Mouse (Mus musculus): ENCODE results near the gene Akt1s1. TPM values are rescaled to one million over a fixed set of nuclear protein-coding genes. Genes with fewer than 3 reads are reported as not detected.

Akt1s1 gene
- polyA plus RNA-seq, 1 experiment from 2014 or later, result 105 TPM

DNA sequence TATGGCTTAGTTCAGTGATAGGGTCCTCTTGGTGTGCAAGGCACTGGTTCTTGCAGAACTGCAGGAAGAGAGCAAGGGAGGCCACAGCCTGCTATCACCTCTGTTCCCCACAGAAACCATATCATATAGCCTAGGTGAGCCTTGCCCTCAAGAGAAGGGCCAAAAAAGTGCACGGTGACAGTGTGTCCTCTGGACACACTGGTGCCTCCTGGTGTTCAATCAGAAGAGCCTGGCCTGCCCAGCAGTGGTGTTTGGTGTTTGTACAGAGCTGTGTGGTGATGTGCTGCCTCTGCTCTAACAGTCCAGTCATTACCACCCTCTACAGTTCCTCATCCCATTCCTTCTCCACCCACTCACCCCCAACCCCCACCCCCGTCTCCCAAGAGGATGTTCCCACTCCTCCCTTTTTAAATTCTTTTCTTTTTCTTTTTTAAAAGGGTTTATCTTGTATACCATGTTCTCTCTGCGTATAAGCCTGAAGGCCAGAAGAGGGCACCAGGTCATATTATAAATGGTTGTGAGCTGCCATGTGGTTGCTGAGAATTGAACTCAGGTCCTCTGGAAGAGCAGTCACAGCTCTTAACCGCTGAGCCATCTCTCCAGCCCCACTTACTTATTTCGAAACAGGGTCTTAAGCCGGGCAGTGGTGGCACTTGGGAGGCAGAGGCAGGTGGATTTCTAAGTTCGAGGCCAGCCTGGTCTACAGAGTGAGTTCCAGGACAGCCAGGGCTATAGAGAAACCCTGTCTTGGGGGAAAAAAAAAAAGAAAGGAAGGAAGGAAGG is 26.9 kb upstream of the Akt1s1 start:
- Histone ChIP-seq H3K27ac (ENCODE audit: low read length) (no peak overlapping the region), H3K9me3 (ENCODE audit: control insufficient read depth, low read length) (no peaks in the 10 kb centered on the region), H3K9ac (ENCODE audit: low read depth, low read length) (no peak overlapping the region), H3K4me2 (ENCODE audit: low read depth, low read length) (no peak overlapping the region), H3K36me3 (ENCODE audit: control insufficient read depth, insufficient read depth, low read length) (no peaks in the 10 kb centered on the region), H3K4me3 (ENCODE audit: low read length) (no peak overlapping the region), H3K27me3 (replicated peaks; ENCODE audit: control insufficient read depth, insufficient read depth, low read length) (no peaks in the 10 kb centered on the region), H3K4me1 (ENCODE audit: control insufficient read depth, insufficient read depth, low read length) (peaks cover 42% of the 10 kb centered on the region)
- ATAC-seq, result no peak
- WGBS, result 80% methylated on average over 7 of the region's 7 CpGs

DNA sequence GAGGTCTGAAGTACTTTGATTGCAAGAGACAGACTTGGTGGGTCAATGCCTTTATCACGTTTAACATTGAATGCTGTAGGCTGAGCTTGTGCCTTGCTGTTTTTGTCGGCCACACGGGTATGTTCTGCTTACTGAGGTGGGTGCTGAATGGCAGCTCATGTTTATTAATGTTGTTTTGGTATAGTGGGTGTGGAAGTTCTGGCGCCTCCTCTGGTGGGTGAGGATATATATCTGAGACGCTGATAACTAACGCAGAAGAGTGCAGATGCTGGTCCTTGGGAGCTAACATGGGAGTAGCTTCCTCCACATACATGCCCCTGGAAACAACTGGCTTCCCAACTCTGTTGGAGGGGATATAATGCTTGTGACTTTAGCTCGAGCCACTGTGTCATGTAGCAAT is 25.4 kb upstream of the Akt1s1 start:
- Histone ChIP-seq H3K9ac (ENCODE audit: low read depth, low read length) (no peak overlapping the region), H3K36me3 (ENCODE audit: control insufficient read depth, insufficient read depth, low read length) (no peaks in the 10 kb centered on the region), H3K4me2 (ENCODE audit: low read depth, low read length) (no peak overlapping the region), H3K27me3 (replicated peaks; ENCODE audit: control insufficient read depth, insufficient read depth, low read length) (no peaks in the 10 kb centered on the region), H3K4me1 (ENCODE audit: control insufficient read depth, insufficient read depth, low read length) (peaks cover 32% of the 10 kb centered on the region), H3K4me3 (ENCODE audit: low read length) (no peak overlapping the region), H3K27ac (ENCODE audit: low read length) (no peak overlapping the region), H3K9me3 (ENCODE audit: control insufficient read depth, low read length) (no peaks in the 10 kb centered on the region)
- 34% methylated on average over 7 of the region's 7 CpGs for WGBS
- ATAC-seq, result no peak

DNA sequence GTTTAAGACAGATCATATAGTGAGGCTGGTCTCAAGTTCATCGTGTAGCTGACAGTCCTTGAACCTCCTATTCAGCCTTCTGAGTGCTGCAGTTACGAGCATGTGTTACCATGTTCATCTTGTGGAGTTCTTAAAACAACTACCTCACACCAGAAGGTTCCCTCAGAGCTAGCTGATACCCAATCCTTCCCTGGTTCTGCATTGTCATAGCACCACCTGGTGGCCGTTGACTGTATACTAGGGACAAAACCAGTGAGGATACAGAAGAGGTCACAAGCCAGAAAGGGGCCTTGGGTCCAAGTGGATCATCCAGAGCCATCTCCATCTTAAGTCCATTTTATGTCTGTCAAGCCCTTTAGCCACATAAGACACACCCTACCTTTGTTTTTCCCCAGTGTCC is 23.9 kb upstream of the Akt1s1 start:
- Histone ChIP-seq H3K36me3 (ENCODE audit: control insufficient read depth, insufficient read depth, low read length) (peaks cover 12% of the 10 kb centered on the region), H3K9me3 (ENCODE audit: control insufficient read depth, low read length) (no peaks in the 10 kb centered on the region), H3K27me3 (replicated peaks; ENCODE audit: control insufficient read depth, insufficient read depth, low read length) (no peaks in the 10 kb centered on the region), H3K4me2 (ENCODE audit: low read depth, low read length) (no peak overlapping the region), H3K9ac (ENCODE audit: low read depth, low read length) (no peak overlapping the region), H3K4me3 (ENCODE audit: low read length) (no peak overlapping the region), H3K27ac (ENCODE audit: low read length) (no peak overlapping the region), H3K4me1 (ENCODE audit: control insufficient read depth, insufficient read depth, low read length) (peaks cover 17% of the 10 kb centered on the region)
- 25% methylated on average over 3 of the region's 3 CpGs for WGBS
- peak; percentile 64; the same call in 1 of the 2 replicates for ATAC-seq

DNA sequence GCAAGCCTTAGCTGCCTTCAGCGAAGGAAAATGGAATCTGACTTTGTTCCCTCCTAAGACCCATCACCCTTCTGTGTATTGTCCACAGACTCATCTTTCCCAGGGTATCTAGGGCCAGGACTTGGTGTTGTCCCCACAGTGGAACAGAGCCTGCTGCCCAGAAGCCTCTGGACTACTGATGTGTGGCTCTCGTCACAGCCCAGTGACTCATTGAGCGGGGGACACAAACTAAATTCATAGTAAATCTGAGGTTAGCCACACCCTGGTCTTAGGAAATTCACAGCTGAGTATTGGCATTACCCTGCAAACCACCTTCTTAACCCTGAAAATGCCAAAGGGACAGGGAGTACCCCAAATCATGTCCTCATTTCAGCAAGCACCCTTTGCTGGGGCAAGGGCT is 22.0 kb upstream of the Akt1s1 start:
- H3K27me3 ChIP-seq (replicated peaks; ENCODE audit: control insufficient read depth, insufficient read depth, low read length), result no peaks in the 10 kb centered on the region
- no peak overlapping the region for H3K27ac ChIP-seq (ENCODE audit: low read length)
- WGBS, result 77% methylated on average over 3 of the region's 3 CpGs
- no peak overlapping the region for H3K9ac ChIP-seq (ENCODE audit: low read depth, low read length)
- peaks cover 7% of the 10 kb centered on the region; the same call in 1 of the 2 replicates for H3K4me1 ChIP-seq (ENCODE audit: control insufficient read depth, insufficient read depth, low read length)
- peaks cover 24% of the 10 kb centered on the region for H3K36me3 ChIP-seq (ENCODE audit: control insufficient read depth, insufficient read depth, low read length)
- no peaks in the 10 kb centered on the region for H3K9me3 ChIP-seq (ENCODE audit: control insufficient read depth, low read length)
- no peak overlapping the region for H3K4me2 ChIP-seq (ENCODE audit: low read depth, low read length)
- no peak for ATAC-seq
- H3K4me3 ChIP-seq (ENCODE audit: low read length), result no peak overlapping the region

DNA sequence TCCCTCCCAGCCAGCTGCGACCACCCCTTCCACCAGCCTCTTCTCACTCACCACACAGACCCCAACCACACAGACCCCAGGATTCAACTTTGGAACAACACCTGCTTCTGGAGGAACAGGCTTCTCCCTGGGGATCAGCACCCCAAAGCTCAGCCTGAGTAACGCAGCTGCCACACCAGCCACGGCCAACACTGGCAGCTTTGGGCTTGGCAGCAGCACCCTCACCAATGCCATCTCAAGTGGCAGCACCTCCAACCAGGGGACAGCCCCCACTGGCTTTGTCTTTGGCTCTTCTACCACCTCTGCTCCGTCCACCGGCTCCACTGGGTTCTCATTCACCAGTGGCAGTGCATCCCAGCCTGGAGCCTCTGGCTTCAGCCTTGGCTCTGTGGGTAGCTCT is 20.1 kb upstream of the Akt1s1 start:
- WGBS, result 96% methylated on average over 5 of the region's 5 CpGs
- no peak for ATAC-seq
- H3K4me2 ChIP-seq (ENCODE audit: low read depth, low read length), result no peak overlapping the region
- H3K27me3 ChIP-seq (replicated peaks; ENCODE audit: control insufficient read depth, insufficient read depth, low read length), result no peaks in the 10 kb centered on the region
- peaks cover 24% of the 10 kb centered on the region for H3K36me3 ChIP-seq (ENCODE audit: control insufficient read depth, insufficient read depth, low read length)
- H3K9me3 ChIP-seq (ENCODE audit: control insufficient read depth, low read length), result no peaks in the 10 kb centered on the region
- no peak overlapping the region for H3K27ac ChIP-seq (ENCODE audit: low read length)
- H3K4me1 ChIP-seq (ENCODE audit: control insufficient read depth, insufficient read depth, low read length), result 0 out of 2 replicates have a peak, but pooled peaks cover 2% of the 10 kb centered on the region
- H3K9ac ChIP-seq (ENCODE audit: low read depth, low read length), result no peak overlapping the region
- H3K4me3 ChIP-seq (ENCODE audit: low read length), result no peak overlapping the region

DNA sequence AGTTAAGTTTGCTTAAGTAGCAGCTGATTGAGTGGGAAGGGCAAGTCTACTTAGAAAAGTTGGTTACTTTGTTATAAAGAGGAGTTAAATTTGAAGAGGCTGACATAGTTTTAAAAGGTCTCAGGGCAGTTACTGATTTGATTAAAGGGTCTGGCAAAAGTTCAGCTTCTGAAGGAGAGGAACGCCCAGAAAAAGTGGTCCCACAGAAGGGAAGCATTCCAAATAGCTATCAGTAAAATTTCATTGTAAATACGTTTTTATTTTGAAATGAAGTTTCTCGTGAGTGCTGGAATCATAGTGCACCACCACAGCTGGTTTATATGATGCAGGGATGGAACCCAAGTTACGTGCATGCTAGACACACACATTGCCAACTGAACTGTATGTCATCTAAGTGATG is 16.0 kb upstream of the Akt1s1 start:
- Histone ChIP-seq H3K4me2 (ENCODE audit: low read depth, low read length) (no peak overlapping the region), H3K9ac (ENCODE audit: low read depth, low read length) (no peak overlapping the region), H3K4me3 (ENCODE audit: low read length) (no peak overlapping the region), H3K27me3 (replicated peaks; ENCODE audit: control insufficient read depth, insufficient read depth, low read length) (no peaks in the 10 kb centered on the region), H3K36me3 (ENCODE audit: control insufficient read depth, insufficient read depth, low read length) (peaks cover 24% of the 10 kb centered on the region), H3K9me3 (ENCODE audit: control insufficient read depth, low read length) (no peaks in the 10 kb centered on the region), H3K4me1 (ENCODE audit: control insufficient read depth, insufficient read depth, low read length) (0 out of 2 replicates have a peak, but pooled peaks cover 9% of the 10 kb centered on the region), H3K27ac (ENCODE audit: low read length) (no peak overlapping the region)
- no peak for ATAC-seq
- WGBS, result 61% methylated on average over 4 of the region's 4 CpGs

DNA sequence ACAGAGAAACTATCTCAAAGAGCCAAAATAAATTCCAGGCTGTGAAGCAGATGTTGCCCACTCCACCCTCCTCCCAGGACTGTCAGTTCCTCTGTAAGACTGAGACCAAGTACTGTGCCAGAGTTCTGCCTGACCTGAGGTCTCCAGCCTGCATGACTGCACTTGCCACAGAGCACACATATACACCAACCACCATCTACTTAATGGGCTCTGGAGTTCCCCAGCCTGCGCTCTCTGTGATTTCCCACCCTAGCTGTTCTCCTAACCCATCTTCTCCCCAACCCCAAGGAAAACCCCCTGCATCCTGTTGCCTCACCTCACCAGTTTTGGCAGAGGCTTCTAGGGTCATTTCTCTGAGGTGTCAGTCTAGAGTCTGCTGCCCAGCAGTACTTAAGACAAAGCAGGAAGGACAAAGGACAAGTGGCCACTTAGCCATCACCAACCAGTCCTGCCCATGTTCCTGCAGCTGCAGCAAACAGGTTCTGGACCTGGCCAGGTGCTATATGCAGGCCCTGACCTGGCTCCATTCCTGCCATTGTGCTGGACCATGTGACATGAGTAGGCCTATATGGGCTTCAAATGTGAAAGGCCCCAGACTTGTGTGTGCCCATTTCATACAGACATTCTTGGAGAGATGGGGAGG is 13.3 kb upstream of the Akt1s1 start:
- ATAC-seq, result no peak
- H3K4me3 ChIP-seq (ENCODE audit: low read length), result no peak overlapping the region
- H3K9ac ChIP-seq (ENCODE audit: low read depth, low read length), result no peak overlapping the region
- H3K27ac ChIP-seq (ENCODE audit: low read length), result no peak overlapping the region
- H3K4me2 ChIP-seq (ENCODE audit: low read depth, low read length), result no peak overlapping the region
- no peaks in the 10 kb centered on the region for H3K9me3 ChIP-seq (ENCODE audit: control insufficient read depth, low read length)
- WGBS, result 100% methylated on average over 1 of the region's 1 CpGs
- peaks cover 21% of the 10 kb centered on the region for H3K4me1 ChIP-seq (ENCODE audit: control insufficient read depth, insufficient read depth, low read length)
- 0 out of 2 replicates have a peak, but pooled peaks cover 7% of the 10 kb centered on the region for H3K36me3 ChIP-seq (ENCODE audit: control insufficient read depth, insufficient read depth, low read length)
- 0 out of 2 replicates have a peak, but pooled peaks cover 3% of the 10 kb centered on the region for H3K27me3 ChIP-seq (replicated peaks; ENCODE audit: control insufficient read depth, insufficient read depth, low read length)

DNA sequence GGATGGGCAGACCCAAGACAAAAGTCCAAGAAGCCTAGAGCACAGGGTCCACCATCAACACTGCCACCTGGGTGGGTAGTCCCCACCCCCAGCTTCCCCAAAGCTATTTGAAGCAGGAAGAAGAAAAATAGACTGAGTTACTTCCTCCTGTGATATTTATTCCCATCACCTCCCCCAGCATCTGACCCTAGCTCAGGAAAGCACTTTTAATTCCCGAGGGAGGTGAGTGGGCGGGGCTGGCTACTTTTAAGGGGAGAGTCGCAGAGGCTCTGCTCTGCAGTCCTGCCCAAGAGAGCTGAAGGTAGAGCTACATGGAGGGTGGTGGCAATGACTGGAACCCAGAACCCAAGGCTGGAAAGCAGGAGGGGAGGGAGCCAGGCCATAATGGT is 12.8 kb upstream of the Akt1s1 start:
- peaks cover 5% of the 10 kb centered on the region; the same call in 1 of the 2 replicates for H3K27me3 ChIP-seq (replicated peaks; ENCODE audit: control insufficient read depth, insufficient read depth, low read length)
- WGBS, result 43% methylated on average over 3 of the region's 3 CpGs
- no peak overlapping the region for H3K4me3 ChIP-seq (ENCODE audit: low read length)
- no peak overlapping the region for H3K27ac ChIP-seq (ENCODE audit: low read length)
- no peak for ATAC-seq
- H3K4me2 ChIP-seq (ENCODE audit: low read depth, low read length), result no peak overlapping the region
- H3K9ac ChIP-seq (ENCODE audit: low read depth, low read length), result 0 out of 2 replicates have a peak overlapping the region, but pooled peaks have one; percentile 7
- peaks cover 21% of the 10 kb centered on the region for H3K4me1 ChIP-seq (ENCODE audit: control insufficient read depth, insufficient read depth, low read length)
- H3K9me3 ChIP-seq (ENCODE audit: control insufficient read depth, low read length), result no peaks in the 10 kb centered on the region
- 0 out of 2 replicates have a peak, but pooled peaks cover 2% of the 10 kb centered on the region for H3K36me3 ChIP-seq (ENCODE audit: control insufficient read depth, insufficient read depth, low read length)

DNA sequence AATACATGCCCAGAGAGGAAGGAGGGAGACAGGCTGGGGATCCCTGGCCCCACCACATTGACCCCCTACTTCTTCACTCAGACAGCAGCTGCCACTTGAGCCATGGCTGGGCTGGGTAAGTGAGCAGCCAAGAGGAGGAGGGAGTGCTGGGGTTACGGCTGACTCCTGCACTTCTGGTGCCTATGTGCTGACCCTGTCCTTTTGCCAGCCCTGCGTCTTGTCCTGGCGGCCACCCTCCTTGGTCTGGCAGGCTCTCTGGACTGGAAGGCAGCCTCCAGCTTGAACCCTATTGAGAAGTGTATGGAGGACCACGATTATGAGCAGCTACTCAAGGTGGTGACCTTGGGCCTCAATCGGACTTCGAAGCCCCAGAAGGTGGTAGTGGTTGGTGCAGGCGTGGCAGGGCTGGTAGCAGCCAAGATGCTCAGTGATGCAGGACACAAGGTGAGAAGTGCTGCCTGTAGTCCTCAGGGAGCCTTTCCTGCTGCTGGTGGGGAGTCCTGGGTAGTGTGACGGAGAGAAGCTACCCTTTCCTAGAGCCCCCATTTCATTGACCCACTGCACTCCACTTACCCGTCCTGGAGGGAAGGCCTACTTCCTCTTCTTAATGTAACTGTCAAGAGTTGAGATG is 12.3 kb upstream of the Akt1s1 start:
- no peak overlapping the region for H3K4me2 ChIP-seq (ENCODE audit: low read depth, low read length)
- H3K4me3 ChIP-seq (ENCODE audit: low read length), result no peak overlapping the region
- 0 out of 2 replicates have a peak overlapping the region, but pooled peaks have one; percentile 7 for H3K9ac ChIP-seq (ENCODE audit: low read depth, low read length)
- no peaks in the 10 kb centered on the region for H3K36me3 ChIP-seq (ENCODE audit: control insufficient read depth, insufficient read depth, low read length)
- no peaks in the 10 kb centered on the region for H3K9me3 ChIP-seq (ENCODE audit: control insufficient read depth, low read length)
- ATAC-seq, result no peak
- H3K27ac ChIP-seq (ENCODE audit: low read length), result no peak overlapping the region
- peaks cover 5% of the 10 kb centered on the region; the same call in 1 of the 2 replicates for H3K27me3 ChIP-seq (replicated peaks; ENCODE audit: control insufficient read depth, insufficient read depth, low read length)
- 80% methylated on average over 9 of the region's 9 CpGs for WGBS
- peaks cover 21% of the 10 kb centered on the region for H3K4me1 ChIP-seq (ENCODE audit: control insufficient read depth, insufficient read depth, low read length)
